Mouse (Mus musculus) forebrain, postnatal 0 days (tissue): ENCODE data around the gene Klhl33. TPM values are rescaled to one million over a fixed set of nuclear protein-coding genes. Genes with fewer than 3 reads are reported as not detected.
"Not testable (repeated sequence)": the region's sequence is repeated elsewhere in the genome, so short reads cannot be mapped to it uniquely, and the experiment has no call there.

Experiments used
- ATAC-seq: fragments of 200-750 bp; cut with Nextera tagmentation; 2 replicates; pipeline ENCODE4 v1.8.0; 2017; ENCODE audit warnings: mild to moderate bottlenecking, moderate library complexity
- DNase-seq: peaks from one replicate; pipeline ENCODE4 v3.0.0-alpha.2; 2015
- H3K27ac ChIP-seq: fragments of 300-500 bp; sonication (generic); 2 replicates; pipeline ENCODE4 v1.5.1; 2014; ENCODE audit warnings: low read depth, mild to moderate bottlenecking, antibody characterized with exemption, low read length, moderate library complexity, mixed read lengths
- H3K27me3 ChIP-seq: fragments of 300-500 bp; sonication (generic); 2 replicates; pipeline ENCODE4 v1.6.1; 2014; ENCODE audit warnings: mild to moderate bottlenecking, low read length, mixed read lengths; ENCODE audit not compliant: insufficient read depth
- H3K36me3 ChIP-seq: fragments of 300-500 bp; sonication (generic); 2 replicates; pipeline ENCODE4 v1.6.1; 2014; ENCODE audit warnings: mild to moderate bottlenecking, moderate library complexity; ENCODE audit not compliant: insufficient read depth
- H3K4me1 ChIP-seq: fragments of 300-500 bp; sonication (generic); 2 replicates; pipeline ENCODE4 v1.6.1; 2014; ENCODE audit warnings: antibody characterized with exemption; ENCODE audit not compliant: insufficient read depth
- H3K4me2 ChIP-seq: fragments of 300-500 bp; sonication (generic); 2 replicates; pipeline ENCODE4 v1.6.1; 2014; ENCODE audit warnings: low read depth, mild to moderate bottlenecking, moderate library complexity
- H3K4me3 ChIP-seq: fragments of 300-500 bp; sonication (generic); 2 replicates; pipeline ENCODE4 v1.5.1; 2014; ENCODE audit warnings: low read depth, low read length, mixed read lengths
- H3K9ac ChIP-seq: fragments of 300-500 bp; sonication (generic); 2 replicates; pipeline ENCODE4 v1.6.1; 2014; ENCODE audit warnings: mild to moderate bottlenecking
- H3K9me3 ChIP-seq: fragments of 300-500 bp; sonication (generic); 2 replicates; pipeline ENCODE4 v1.6.1; 2016; ENCODE audit warnings: low read length
- CTCF ChIP-seq: sonication (generic); IDR thresholded peaks from 2 replicates; pipeline ENCODE4 v1.5.1; 2016; ENCODE audit warnings: antibody characterized with exemption, control low read depth, low read depth
- WGBS: fragments of 180-500 bp; shearing (Covaris S2); extraction: QIAGEN DNeasy Blood & Tissue Kit; methylation state at CpG from one replicate; pipeline ENCODE4 v1.1.7; 2014; 5-methylcytosine and 5-hydroxymethylcytosine counted together
- polyA plus RNA-seq: library from polyadenylated mRNA; unstranded; fragments of >200 nt; fragmentation: Nextera tagmentation; extraction: Ambion mirVana; gene quantifications from 2 replicates; pipeline ENCODE4 v1.2.1, GENCODE M21; 2015
- total RNA-seq: library from RNA; depleted of rRNA; stranded (reverse); fragments of >200 nt; gene quantifications from 2 replicates; pipeline ENCODE4 v1.2.3, GENCODE M21; 2014; rRNA removed

The Klhl33 gene
- total RNA-seq, result 1.1 and 2.8 TPM in 2 replicates
- polyA plus RNA-seq, result 0.70 and 0.80 TPM in 2 replicates

DNA sequence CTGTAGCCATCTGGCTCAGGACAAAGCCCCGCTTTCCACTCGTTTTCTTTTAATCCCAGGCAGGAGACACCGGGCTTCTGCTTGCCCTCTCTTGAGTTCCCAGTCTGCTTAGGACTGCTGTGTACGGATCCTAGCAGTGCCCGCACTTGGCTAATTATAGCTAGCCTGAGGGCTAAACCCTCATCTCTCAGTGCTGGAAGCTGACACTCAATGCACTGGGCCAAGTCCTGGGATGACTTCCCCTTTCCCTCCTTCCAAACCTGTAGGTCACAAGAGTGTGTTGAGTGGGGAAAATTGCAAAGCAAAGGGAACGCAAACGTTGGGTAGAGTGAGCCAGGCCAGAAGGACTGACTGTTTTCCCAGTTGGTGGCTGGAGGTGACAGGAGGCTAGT lies at the start of gene Klhl33:
Gene Klhl33, minus strand, starts transcription at position 134 of the 392 bp plus-strand sequence.
- peak within 1 kb of the TSS; percentile 15; the same call in 1 of the 2 replicates for H3K27ac ChIP-seq
- peak within 1 kb of the TSS; percentile 83 for H3K4me2 ChIP-seq
- H3K27me3 ChIP-seq, result no peaks in the 10 kb centered on the region
- H3K9me3 ChIP-seq, result no peaks in the 10 kb centered on the region
- peak within 1 kb of the TSS; percentile 45 for H3K4me3 ChIP-seq
- no peaks in the 10 kb centered on the region; the same call in 1 of the 2 replicates for H3K4me1 ChIP-seq
- no peaks in the 10 kb centered on the region for H3K36me3 ChIP-seq
- no peak for ATAC-seq
- DNase-seq, result no peak
- no peak for TF ChIP-seq CTCF
- H3K9ac ChIP-seq, result peak within 1 kb of the TSS; percentile 56
- WGBS, result 27% methylated on average over 7 of the region's 7 CpGs

DNA sequence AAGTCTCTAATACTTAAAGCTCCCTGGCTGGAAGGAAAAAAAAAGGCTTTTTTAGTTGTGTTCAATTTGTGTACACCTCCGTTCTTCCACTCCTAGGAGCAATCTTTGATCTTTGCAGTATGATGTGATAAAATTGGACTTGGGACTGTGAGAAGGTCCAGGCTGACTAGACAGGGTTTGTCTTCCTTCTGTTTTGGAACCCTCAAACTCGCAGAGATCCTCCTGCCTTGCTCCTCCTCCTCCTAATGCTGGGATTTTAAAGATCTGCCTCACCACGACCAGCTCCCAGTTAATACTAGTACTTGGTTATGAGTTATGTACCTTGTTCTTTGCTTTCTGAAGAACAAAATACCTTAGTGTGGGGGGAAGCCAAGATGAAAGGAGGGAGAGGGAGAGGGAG lies 48.2 kb upstream of the Klhl33 start:
- not testable (repeated sequence) for H3K36me3 ChIP-seq, H3K4me1 ChIP-seq, H3K27ac ChIP-seq, H3K27me3 ChIP-seq, DNase-seq, H3K9me3 ChIP-seq, ATAC-seq
- Histone ChIP-seq H3K4me2 (peak overlapping the region; percentile 47), H3K9ac (peak overlapping the region; percentile 40; the same call in 1 of the 2 replicates), H3K4me3 (peak overlapping the region; percentile 37)
- 25% methylated on average over 3 of the region's 3 CpGs for WGBS

DNA sequence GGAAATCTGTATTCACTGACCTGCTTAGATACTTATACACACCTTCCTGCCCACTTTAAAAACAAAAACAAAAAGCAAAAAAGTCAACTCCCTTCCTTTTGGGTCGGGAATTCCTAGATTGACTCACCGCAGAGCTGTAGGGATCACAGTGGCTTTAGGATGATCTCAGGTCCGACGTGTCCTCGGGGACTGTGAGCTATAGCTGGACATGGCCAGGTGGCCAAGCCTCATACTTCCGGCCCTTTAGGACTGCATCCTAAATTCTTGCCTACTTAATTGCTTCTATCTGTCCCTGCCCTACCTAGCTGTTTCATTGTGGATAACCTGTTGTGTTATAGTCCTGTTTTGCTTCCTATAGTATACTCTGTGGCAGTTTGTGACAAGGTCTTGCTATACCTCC lies 47.8 kb upstream of the Klhl33 start:
- not testable (repeated sequence) for H3K36me3 ChIP-seq, H3K9me3 ChIP-seq, H3K27me3 ChIP-seq, ATAC-seq, H3K4me1 ChIP-seq, DNase-seq
- Histone ChIP-seq H3K27ac (peak overlapping the region; percentile 36; the same call in 1 of the 2 replicates), H3K4me2 (peak overlapping the region; percentile 47), H3K4me3 (peak overlapping the region; percentile 37), H3K9ac (peak overlapping the region; percentile 40)
- WGBS, result 3% methylated on average over 6 of the region's 6 CpGs

GRCm38 (mm10) chr14:50944668-50945033 lies 47.3 kb upstream of the Klhl33 start:
- WGBS, result under 1% methylated on average over 15 of the region's 15 CpGs
- Histone ChIP-seq H3K27ac (peak overlapping the region; percentile 77), H3K4me2 (peak overlapping the region; percentile 47), H3K9ac (peak overlapping the region; percentile 40), H3K4me3 (peak overlapping the region; percentile 37)
- H3K36me3 ChIP-seq, H3K4me1 ChIP-seq, H3K27me3 ChIP-seq, H3K9me3 ChIP-seq: not testable (repeated sequence)
- peak; percentile 97 for ATAC-seq
- peak; percentile 57 for TF ChIP-seq CTCF
- DNase-seq, result peak; percentile 76

DNA sequence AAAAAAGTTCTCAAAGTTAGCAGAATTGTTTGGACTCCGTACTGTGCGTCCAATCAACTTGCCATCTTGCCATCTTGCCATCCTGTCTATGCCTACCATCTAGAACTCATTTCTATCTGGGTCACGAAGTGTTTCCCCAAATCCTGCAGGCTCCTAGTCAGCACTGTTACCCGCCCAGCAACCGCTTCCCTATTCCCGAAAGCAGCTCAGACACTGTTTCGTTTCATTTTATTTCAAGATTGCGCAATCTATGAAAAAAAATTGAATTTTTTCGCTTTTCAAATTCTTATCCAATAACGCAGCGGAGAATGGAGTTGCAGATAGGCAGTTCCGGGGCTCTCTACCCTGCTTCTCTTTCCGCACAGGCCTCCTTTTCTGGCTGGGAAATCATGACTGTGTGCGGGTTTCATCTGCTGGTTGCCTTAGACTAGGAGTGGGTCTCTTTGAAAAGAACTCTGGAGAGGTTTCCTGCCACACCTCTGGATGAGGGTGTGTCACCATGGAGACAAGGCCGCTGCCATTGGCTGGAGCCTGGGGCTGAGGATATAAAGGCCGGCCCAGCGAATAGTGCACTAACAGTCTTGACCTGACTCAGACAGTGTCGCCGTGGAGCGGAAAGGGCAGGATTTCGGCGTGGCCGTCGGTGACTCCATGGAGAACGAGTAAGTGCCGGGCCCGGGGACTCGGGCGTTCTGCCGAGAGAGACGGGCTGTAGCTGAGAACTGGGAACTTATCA lies 46.8 kb upstream of the Klhl33 start, which contains the start of gene Gm49342:
Gene Gm49342, plus strand, starts transcription at position 586 of the 736 bp plus-strand sequence.
- peak within 1 kb of the TSS; percentile 77 for H3K27ac ChIP-seq
- WGBS, result 15% methylated on average over 31 of the region's 31 CpGs
- peak within 1 kb of the TSS; percentile 37 for H3K4me3 ChIP-seq
- TF ChIP-seq CTCF, result no peak; the same call in 1 of the 2 replicates
- H3K4me1 ChIP-seq, result no peaks in the 10 kb centered on the region; the same call in 1 of the 2 replicates
- DNase-seq (peak; percentile 86), ATAC-seq (peak; percentile 96)
- no peaks in the 10 kb centered on the region for H3K36me3 ChIP-seq
- H3K4me2 ChIP-seq, result peak within 1 kb of the TSS; percentile 47
- H3K9me3 ChIP-seq, result no peaks in the 10 kb centered on the region
- no peaks in the 10 kb centered on the region for H3K27me3 ChIP-seq
- peak within 1 kb of the TSS; percentile 40 for H3K9ac ChIP-seq

DNA sequence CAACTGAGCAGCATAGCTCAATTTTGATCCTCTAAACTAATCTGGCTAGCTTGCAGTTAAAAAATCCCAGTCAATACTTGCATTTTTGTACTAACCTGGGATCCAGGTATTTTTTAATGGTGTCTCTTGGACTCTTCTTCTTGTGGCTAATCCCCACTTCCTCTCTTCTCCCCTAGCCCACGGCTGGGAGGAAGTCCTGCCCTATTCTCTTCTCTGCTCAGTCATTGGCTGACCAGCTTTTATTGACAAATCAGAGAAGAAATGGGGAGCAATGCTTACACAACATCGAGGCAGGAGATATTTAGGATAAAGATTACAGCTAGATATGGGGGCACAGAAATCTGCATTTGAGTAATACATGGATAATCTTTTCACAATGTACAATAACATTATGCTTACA lies 41.6 kb upstream of the Klhl33 start:
- H3K9me3 ChIP-seq, result no peaks in the 10 kb centered on the region
- H3K4me1 ChIP-seq, result no peaks in the 10 kb centered on the region
- ATAC-seq (no peak), DNase-seq (no peak)
- no peak overlapping the region for H3K9ac ChIP-seq
- H3K36me3 ChIP-seq, result no peaks in the 10 kb centered on the region
- H3K4me3 ChIP-seq, result no peak overlapping the region
- no peaks in the 10 kb centered on the region for H3K27me3 ChIP-seq
- no peak overlapping the region for H3K4me2 ChIP-seq
- no peak for TF ChIP-seq CTCF
- no peak overlapping the region for H3K27ac ChIP-seq
- 43% methylated on average over 2 of the region's 2 CpGs for WGBS

- H3K9ac ChIP-seq, result no peak overlapping the region
- DNase-seq (no peak), ATAC-seq (no peak)
- no peaks in the 10 kb centered on the region for H3K36me3 ChIP-seq
- no peaks in the 10 kb centered on the region for H3K27me3 ChIP-seq
- H3K4me1 ChIP-seq, result no peaks in the 10 kb centered on the region
- no peaks in the 10 kb centered on the region for H3K9me3 ChIP-seq
- no peak for TF ChIP-seq CTCF
- H3K27ac ChIP-seq, result no peak overlapping the region
- WGBS, result 84% methylated on average over 3 of the region's 3 CpGs
- no peak overlapping the region for H3K4me2 ChIP-seq
- no peak overlapping the region for H3K4me3 ChIP-seq
These were observed 41.0 kb upstream of the Klhl33 start for GRCm38 (mm10) chr14:50938119-50938908.
